Mouse (Mus musculus): Measurements from ENCODE around the gene Frmd8. TPM values are rescaled to one million over a fixed set of nuclear protein-coding genes. Genes with fewer than 3 reads are reported as not detected.

Frmd8 gene
- polyA plus RNA-seq, 1 experiment: 28.5 TPM

DNA sequence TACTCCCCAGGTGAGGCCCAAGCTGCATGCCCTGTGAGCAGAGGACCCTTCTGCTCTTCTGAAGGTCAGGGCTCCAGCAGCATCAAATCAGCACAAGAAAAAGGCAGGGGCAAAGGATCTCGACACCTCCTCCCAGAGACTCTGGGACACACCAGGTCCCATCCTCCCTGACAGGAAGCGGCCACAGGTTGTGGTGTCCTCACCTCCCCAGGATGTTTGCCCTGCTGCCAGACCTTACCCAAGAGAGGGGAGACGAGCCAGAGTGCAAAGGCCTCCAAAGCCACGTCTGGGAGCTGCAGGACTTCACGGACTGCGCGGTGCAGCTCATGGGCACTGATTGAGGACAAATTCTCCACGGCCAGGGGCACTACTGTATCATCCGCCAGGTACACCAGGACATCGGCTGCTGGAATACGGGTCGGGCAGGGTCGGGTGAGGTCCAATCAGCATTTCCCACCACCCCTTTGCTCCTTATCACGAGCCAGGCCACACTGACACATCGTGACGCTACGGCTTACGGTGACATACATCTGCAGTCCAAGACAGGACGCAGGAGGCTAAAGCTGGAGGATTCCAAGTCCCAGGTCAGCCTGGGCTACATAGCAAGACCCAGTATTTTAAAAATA is 2.0 kb downstream of the Frmd8 start:
- TF ChIP-seq FLI1 (IDR thresholded peaks at IDR 0.05; ENCODE audit: low read length): no peak
- no peak for TF ChIP-seq GATA1 (IDR thresholded peaks at IDR 0.05; ENCODE audit: borderline replicate concordance, low read length)
- peak overlapping the region; percentile 83 for H3K4me3 ChIP-seq (replicated peaks)
- peaks cover 88% of the 10 kb centered on the region for H3K4me1 ChIP-seq
- no peaks in the 10 kb centered on the region for H3K9me3 ChIP-seq
- H3K36me3 ChIP-seq (replicated peaks; ENCODE audit: low read length): peaks cover 59% of the 10 kb centered on the region
- H3K27me3 ChIP-seq (replicated peaks): no peaks in the 10 kb centered on the region

DNA sequence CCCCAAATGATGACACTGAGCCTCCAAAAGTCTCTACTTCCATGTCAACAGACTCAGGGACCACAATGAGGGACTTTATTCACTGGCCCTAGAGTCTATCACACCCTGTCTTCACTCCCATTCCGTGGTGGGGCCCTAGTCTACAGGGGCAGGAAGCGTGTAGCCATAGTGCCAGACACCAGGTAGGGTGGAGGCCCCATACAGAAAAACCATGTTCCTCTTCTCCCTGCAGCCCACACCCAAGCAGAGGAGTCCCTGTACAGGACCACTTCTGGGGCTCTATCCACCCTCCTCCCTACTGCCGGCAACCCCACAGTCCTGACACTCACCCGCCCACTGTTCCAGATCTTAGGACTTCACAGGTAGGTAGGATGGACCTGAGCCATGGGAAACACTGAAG is 2.5 kb downstream of the Frmd8 start:
- Histone ChIP-seq H3K4me1 (peaks cover 88% of the 10 kb centered on the region), H3K36me3 (replicated peaks; ENCODE audit: low read length) (peaks cover 64% of the 10 kb centered on the region), H3K27me3 (replicated peaks) (no peaks in the 10 kb centered on the region), H3K4me3 (replicated peaks) (peak overlapping the region; percentile 83), H3K9me3 (no peaks in the 10 kb centered on the region)
- TF ChIP-seq FLI1 (IDR thresholded peaks at IDR 0.05; ENCODE audit: low read length): no peak
- TF ChIP-seq GATA1 (IDR thresholded peaks at IDR 0.05; ENCODE audit: borderline replicate concordance, low read length): no peak

DNA sequence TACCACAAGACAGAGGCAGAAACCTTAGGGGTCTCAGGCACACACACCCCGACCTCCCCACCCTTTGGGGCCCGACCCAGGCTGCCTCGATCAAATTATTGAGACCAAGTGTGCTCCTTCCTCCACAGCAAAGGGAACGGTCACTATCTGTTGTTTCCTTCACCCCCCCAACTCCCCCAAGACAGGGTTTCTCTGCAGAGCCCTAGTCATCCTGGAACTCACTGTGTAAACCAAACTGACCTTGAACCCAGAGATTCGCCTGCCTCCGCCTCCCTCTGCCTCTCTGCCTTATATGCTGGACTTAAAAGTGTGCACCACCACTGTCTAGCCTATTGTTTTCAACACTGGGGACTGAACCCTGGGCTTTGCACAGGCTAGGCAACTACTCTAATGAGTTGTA is 3.4 kb downstream of the Frmd8 start:
- H3K4me1 ChIP-seq: peaks cover 83% of the 10 kb centered on the region
- H3K4me3 ChIP-seq (replicated peaks): peak overlapping the region; percentile 88
- TF ChIP-seq GATA1 (IDR thresholded peaks at IDR 0.05; ENCODE audit: borderline replicate concordance, low read length): no peak
- H3K36me3 ChIP-seq (replicated peaks; ENCODE audit: low read length): peaks cover 73% of the 10 kb centered on the region
- H3K27me3 ChIP-seq (replicated peaks): no peaks in the 10 kb centered on the region
- no peaks in the 10 kb centered on the region for H3K9me3 ChIP-seq

DNA sequence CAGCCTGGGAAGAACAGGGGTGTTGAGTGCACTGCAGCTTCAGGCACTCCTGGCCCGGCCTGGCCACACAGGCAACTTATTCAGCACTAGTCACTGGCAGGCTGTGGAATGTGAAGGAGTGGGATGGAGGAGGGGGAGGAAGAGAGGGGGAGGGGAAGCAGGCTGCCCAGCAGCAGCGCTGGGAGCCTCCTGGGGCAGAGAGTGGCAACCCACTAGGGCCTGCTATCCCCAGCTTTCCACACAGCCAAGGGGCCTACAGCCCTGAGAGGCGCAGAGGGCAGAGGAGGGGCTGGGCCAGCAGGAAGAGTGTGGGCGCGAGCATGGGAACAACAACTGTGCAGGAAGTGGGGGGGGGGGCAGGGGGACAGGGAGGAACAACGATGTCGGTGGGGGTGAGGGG is 3.8 kb downstream of the Frmd8 start:
- peak overlapping the region; percentile 88 for H3K4me3 ChIP-seq (replicated peaks)
- peaks cover 77% of the 10 kb centered on the region for H3K36me3 ChIP-seq (replicated peaks; ENCODE audit: low read length)
- no peak for TF ChIP-seq GATA1 (IDR thresholded peaks at IDR 0.05; ENCODE audit: borderline replicate concordance, low read length)
- TF ChIP-seq FLI1 (IDR thresholded peaks at IDR 0.05; ENCODE audit: low read length): no peak

DNA sequence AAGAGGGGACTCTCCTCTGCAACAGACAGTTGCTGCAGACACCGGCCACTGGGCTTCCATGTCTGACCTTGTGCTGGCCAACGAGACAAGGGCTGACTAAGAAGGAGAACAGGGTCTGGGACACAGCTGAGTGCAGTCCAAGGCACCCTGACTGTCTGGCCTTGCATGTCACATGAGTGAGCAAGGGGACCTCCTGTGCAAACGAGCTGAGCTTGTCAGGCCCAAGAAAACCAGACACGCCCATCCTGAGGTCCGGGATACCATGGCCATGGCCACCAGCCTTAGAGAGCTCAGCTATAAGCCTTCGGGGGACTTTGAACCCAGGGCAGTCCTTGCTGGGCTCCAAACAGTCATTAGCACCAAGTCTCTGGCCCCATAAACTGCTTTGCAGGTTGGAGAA is 7.0 kb downstream of the Frmd8 start:
- Histone ChIP-seq H3K4me1 (peaks cover 75% of the 10 kb centered on the region), H3K9me3 (no peaks in the 10 kb centered on the region), H3K4me3 (replicated peaks) (peak overlapping the region; percentile 34), H3K27me3 (replicated peaks) (no peaks in the 10 kb centered on the region), H3K36me3 (replicated peaks; ENCODE audit: low read length) (peaks cover 97% of the 10 kb centered on the region)
- TF ChIP-seq FLI1 (IDR thresholded peaks at IDR 0.05; ENCODE audit: low read length) (no peak), GATA1 (IDR thresholded peaks at IDR 0.05; ENCODE audit: borderline replicate concordance, low read length) (no peak)

More for the DNA sequence above, 3.8 kb downstream of the Frmd8 start:
- Histone ChIP-seq H3K27me3 (replicated peaks) (no peaks in the 10 kb centered on the region), H3K4me1 (peaks cover 81% of the 10 kb centered on the region), H3K9me3 (no peaks in the 10 kb centered on the region)

DNA sequence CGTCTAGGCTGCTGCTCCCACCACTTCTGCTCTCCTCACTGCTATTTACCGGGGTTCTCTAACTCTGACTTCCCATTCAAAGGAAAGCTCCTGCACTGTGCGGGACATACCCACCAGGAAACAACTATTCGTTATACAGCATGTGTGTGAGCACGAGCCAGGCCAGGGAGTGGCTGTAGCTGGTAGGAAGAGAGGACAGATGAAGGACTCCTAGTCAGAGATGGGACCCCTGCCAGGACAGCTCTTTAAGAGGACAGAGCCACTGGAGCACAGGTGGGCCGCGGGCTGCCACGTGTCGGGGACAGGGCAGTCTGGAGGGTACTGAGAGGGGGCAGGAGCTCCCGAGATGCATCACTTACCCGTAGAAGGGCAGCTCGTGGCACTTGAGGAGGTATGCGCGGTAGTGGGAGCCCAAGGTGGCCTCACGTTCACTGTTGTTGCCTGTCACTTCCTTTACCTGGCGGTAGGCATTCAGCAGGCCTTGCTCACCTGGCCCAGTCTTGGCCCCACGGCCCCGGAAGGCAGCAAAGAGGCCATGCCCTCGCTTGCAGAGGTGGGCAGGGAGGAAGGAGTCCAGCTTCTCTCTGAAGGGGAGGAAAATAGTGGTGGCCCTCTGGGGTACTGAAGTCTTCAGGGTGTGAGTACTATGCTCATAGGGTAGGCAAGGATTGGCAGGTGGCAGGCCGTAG is 10.2 kb downstream of the Frmd8 start:
- H3K9me3 ChIP-seq: peaks cover 5% of the 10 kb centered on the region; the same call in 1 of the 2 replicates
- H3K36me3 ChIP-seq (replicated peaks; ENCODE audit: low read length): peaks cover 91% of the 10 kb centered on the region
- H3K27me3 ChIP-seq (replicated peaks): no peaks in the 10 kb centered on the region
- TF ChIP-seq GATA1 (IDR thresholded peaks at IDR 0.05; ENCODE audit: borderline replicate concordance, low read length) (no peak), FLI1 (IDR thresholded peaks at IDR 0.05; ENCODE audit: low read length) (no peak)
- H3K4me1 ChIP-seq: peaks cover 57% of the 10 kb centered on the region
- H3K4me3 ChIP-seq (replicated peaks): peak overlapping the region; percentile 26

DNA sequence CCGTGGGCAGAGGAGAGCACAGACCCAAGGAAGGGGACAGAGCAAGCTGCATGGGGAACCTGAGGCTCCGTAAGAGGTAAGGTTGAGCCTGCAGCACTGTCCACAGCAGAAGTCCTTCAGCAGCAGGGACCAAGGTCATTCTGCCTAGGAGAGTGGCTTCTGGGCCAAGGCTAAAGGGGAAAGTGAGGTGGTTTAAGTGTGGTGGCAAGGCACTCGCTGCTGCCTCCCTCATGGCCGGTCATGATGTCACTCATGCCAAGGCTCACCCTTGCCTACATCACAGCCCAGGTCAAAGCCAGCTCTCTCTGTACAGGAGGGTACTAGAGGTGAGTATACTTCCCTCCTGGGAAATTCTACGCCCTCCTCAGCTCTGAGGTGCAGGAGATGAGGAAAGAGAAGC is 11.3 kb downstream of the Frmd8 start:
- TF ChIP-seq FLI1 (IDR thresholded peaks at IDR 0.05; ENCODE audit: low read length) (no peak), GATA1 (IDR thresholded peaks at IDR 0.05; ENCODE audit: borderline replicate concordance, low read length) (no peak)
- peaks cover 47% of the 10 kb centered on the region for H3K4me1 ChIP-seq
- peaks cover 91% of the 10 kb centered on the region for H3K36me3 ChIP-seq (replicated peaks; ENCODE audit: low read length)
- peaks cover 5% of the 10 kb centered on the region; the same call in 1 of the 2 replicates for H3K9me3 ChIP-seq
- peak overlapping the region; percentile 7 for H3K4me3 ChIP-seq (replicated peaks)
- no peaks in the 10 kb centered on the region for H3K27me3 ChIP-seq (replicated peaks)

DNA sequence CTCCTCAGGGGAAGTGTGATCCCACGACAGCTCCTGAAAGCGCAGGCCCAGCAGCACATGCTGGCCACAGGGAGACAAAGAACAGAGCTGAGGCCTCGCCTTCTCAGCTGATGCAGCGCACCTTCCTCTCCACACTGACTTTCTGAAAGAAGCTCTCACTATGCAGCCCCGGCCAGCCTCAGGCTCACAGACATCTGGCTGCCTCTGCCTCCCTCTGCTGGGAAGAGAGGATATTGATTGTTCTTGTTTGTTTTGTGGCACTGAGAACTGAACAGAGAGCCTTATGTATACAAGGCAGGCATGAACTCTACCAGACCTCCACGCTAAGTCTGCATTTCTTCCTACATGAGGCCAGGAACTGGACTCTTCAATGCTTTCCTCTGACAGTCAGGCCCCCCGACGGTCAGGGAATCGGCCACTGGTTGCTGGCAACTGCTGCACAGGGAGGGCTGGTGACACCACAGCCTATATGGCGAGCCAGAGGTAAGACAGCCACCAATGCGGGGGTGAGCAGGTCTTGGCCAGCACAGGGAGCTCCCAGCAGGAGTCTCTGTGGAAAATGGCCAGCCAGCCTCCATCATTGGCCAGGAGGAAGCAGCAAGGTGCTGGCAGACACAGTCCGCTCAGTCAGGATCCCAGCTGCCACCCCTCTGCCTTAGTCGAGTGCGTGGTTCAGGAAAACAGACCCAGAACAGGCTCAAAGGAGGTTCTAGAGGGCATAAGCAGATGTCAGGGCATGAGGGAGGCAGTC is 12.6 kb downstream of the Frmd8 start:
- peaks cover 5% of the 10 kb centered on the region; the same call in 1 of the 2 replicates for H3K9me3 ChIP-seq
- H3K27me3 ChIP-seq (replicated peaks): no peaks in the 10 kb centered on the region
- no peak overlapping the region for H3K4me3 ChIP-seq (replicated peaks)
- TF ChIP-seq GATA1 (IDR thresholded peaks at IDR 0.05; ENCODE audit: borderline replicate concordance, low read length): no peak
- TF ChIP-seq FLI1 (IDR thresholded peaks at IDR 0.05; ENCODE audit: low read length): no peak
- H3K36me3 ChIP-seq (replicated peaks; ENCODE audit: low read length): peaks cover 91% of the 10 kb centered on the region
- H3K4me1 ChIP-seq: peaks cover 47% of the 10 kb centered on the region

DNA sequence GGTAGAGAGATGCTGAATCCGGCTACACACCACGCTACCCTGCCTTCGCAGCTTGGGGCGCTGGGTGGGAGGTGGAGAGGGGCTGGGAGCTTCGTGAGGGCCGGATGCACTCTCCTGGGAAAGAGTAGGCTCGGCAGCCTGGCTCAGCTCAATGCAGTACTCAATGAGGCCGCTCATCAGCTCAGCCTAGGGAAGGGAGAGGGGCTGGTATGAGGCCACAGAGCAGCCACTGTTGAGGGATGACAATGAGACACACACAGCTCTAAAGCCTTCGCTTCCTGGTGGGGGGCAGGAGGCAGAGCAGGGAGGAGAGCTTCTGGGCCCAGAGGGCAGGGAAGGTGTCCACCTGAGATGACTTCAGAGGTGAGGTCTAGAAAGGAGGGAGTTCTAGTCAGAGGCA is 18.5 kb downstream of the Frmd8 start:
- TF ChIP-seq GATA1 (IDR thresholded peaks at IDR 0.05; ENCODE audit: borderline replicate concordance, low read length) (no peak), FLI1 (IDR thresholded peaks at IDR 0.05; ENCODE audit: low read length) (no peak)
- no peaks in the 10 kb centered on the region for H3K9me3 ChIP-seq
- peaks cover 40% of the 10 kb centered on the region for H3K4me1 ChIP-seq
- no peak overlapping the region for H3K4me3 ChIP-seq (replicated peaks)
- H3K27me3 ChIP-seq (replicated peaks): no peaks in the 10 kb centered on the region
- H3K36me3 ChIP-seq (replicated peaks; ENCODE audit: low read length): peaks cover 89% of the 10 kb centered on the region

Measured in megakaryocyte, embryonic 14.5 days (primary cell).